Mouse (Mus musculus): ENCODE results near the gene Slc25a21. TPM values are rescaled to one million over a fixed set of nuclear protein-coding genes. Genes with fewer than 3 reads are reported as not detected.

Gene Slc25a21
- total RNA-seq, 1 experiment, result 0.54 TPM

GRCm38 (mm10) chr12:56959230-56960051 lies 237.8 kb downstream of the Slc25a21 start:
- no peak for TF ChIP-seq MAFK (IDR thresholded peaks at IDR 0.05; ENCODE audit: insufficient read depth, low read depth, low read length)
- TF ChIP-seq ZC3H11A (IDR thresholded peaks at IDR 0.05; ENCODE audit: borderline replicate concordance, low read depth, low read length), result no peak
- TF ChIP-seq ZNF384 (IDR thresholded peaks at IDR 0.05; ENCODE audit: low read depth, low read length), result no peak
- no peak for TF ChIP-seq HCFC1 (IDR thresholded peaks at IDR 0.05; ENCODE audit: borderline replicate concordance, insufficient read depth, low read length)
- TF ChIP-seq CHD2 (IDR thresholded peaks at IDR 0.05; ENCODE audit: low read depth, low read length), result no peak
- Histone ChIP-seq H3K36me3 (ENCODE audit: control insufficient read depth, insufficient read depth, low read length, poor library complexity, severe bottlenecking) (no peaks in the 10 kb centered on the region), H3K9ac (ENCODE audit: insufficient read depth, low read depth, low read length, poor library complexity, severe bottlenecking) (no peak overlapping the region), H3K9me3 (ENCODE audit: control insufficient read depth, insufficient read depth, low read depth, low read length) (no peaks in the 10 kb centered on the region), H3K4me3 (ENCODE audit: insufficient read depth in 1 of 2, low read depth in 1 of 2, low read length in 2 of 2, poor library complexity in 1 of 2, severe bottlenecking in 1 of 2) (no peak overlapping the region), H3K4me1 (ENCODE audit: control insufficient read depth in 2 of 2, insufficient read depth in 2 of 2, low read length in 2 of 2, poor library complexity in 1 of 2) (no peaks in the 10 kb centered on the region), H3K27ac (ENCODE audit: insufficient read depth, low read depth, low read length, poor library complexity, severe bottlenecking) (no peak overlapping the region)
- no peak for DNase-seq (ENCODE audit: low read depth, low spot score)
- in situ Hi-C loops (cut with MboI; ENCODE audit: low sequenced_read_pairs in 2 of 2, unreplicated experiment in 2 of 2), result no loop called here

GRCm38 (mm10) chr12:56958244-56958643 lies 239.0 kb downstream of the Slc25a21 start:
- no peak for DNase-seq (ENCODE audit: low read depth, low spot score)
- Histone ChIP-seq H3K27ac (ENCODE audit: insufficient read depth, low read depth, low read length, poor library complexity, severe bottlenecking) (no peak overlapping the region), H3K36me3 (ENCODE audit: control insufficient read depth, insufficient read depth, low read length, poor library complexity, severe bottlenecking) (no peaks in the 10 kb centered on the region), H3K4me3 (ENCODE audit: insufficient read depth in 1 of 2, low read depth in 1 of 2, low read length in 2 of 2, poor library complexity in 1 of 2, severe bottlenecking in 1 of 2) (no peak overlapping the region), H3K4me1 (ENCODE audit: control insufficient read depth in 2 of 2, insufficient read depth in 2 of 2, low read length in 2 of 2, poor library complexity in 1 of 2) (no peaks in the 10 kb centered on the region), H3K9ac (ENCODE audit: insufficient read depth, low read depth, low read length, poor library complexity, severe bottlenecking) (no peak overlapping the region), H3K9me3 (ENCODE audit: control insufficient read depth, insufficient read depth, low read depth, low read length) (no peaks in the 10 kb centered on the region)
- in situ Hi-C loops (cut with MboI; ENCODE audit: low sequenced_read_pairs in 2 of 2, unreplicated experiment in 2 of 2), result no loop called here
- TF ChIP-seq MAFK (IDR thresholded peaks at IDR 0.05; ENCODE audit: insufficient read depth, low read depth, low read length) (no peak), HCFC1 (IDR thresholded peaks at IDR 0.05; ENCODE audit: borderline replicate concordance, insufficient read depth, low read length) (no peak), CHD2 (IDR thresholded peaks at IDR 0.05; ENCODE audit: low read depth, low read length) (no peak), ZC3H11A (IDR thresholded peaks at IDR 0.05; ENCODE audit: borderline replicate concordance, low read depth, low read length) (no peak), ZNF384 (IDR thresholded peaks at IDR 0.05; ENCODE audit: low read depth, low read length) (no peak)

GRCm38 (mm10) chr12:56951749-56952657 lies 245.3 kb downstream of the Slc25a21 start:
- Histone ChIP-seq H3K4me1 (ENCODE audit: control insufficient read depth in 2 of 2, insufficient read depth in 2 of 2, low read length in 2 of 2, poor library complexity in 1 of 2) (no peaks in the 10 kb centered on the region), H3K27ac (ENCODE audit: insufficient read depth, low read depth, low read length, poor library complexity, severe bottlenecking) (no peak overlapping the region), H3K9me3 (ENCODE audit: control insufficient read depth, insufficient read depth, low read depth, low read length) (no peaks in the 10 kb centered on the region), H3K36me3 (ENCODE audit: control insufficient read depth, insufficient read depth, low read length, poor library complexity, severe bottlenecking) (no peaks in the 10 kb centered on the region), H3K9ac (ENCODE audit: insufficient read depth, low read depth, low read length, poor library complexity, severe bottlenecking) (no peak overlapping the region), H3K4me3 (ENCODE audit: insufficient read depth in 1 of 2, low read depth in 1 of 2, low read length in 2 of 2, poor library complexity in 1 of 2, severe bottlenecking in 1 of 2) (no peak overlapping the region)
- DNase-seq (ENCODE audit: low read depth, low spot score), result no peak
- TF ChIP-seq ZNF384 (IDR thresholded peaks at IDR 0.05; ENCODE audit: low read depth, low read length), result no peak
- no peak for TF ChIP-seq HCFC1 (IDR thresholded peaks at IDR 0.05; ENCODE audit: borderline replicate concordance, insufficient read depth, low read length)
- TF ChIP-seq ZC3H11A (IDR thresholded peaks at IDR 0.05; ENCODE audit: borderline replicate concordance, low read depth, low read length), result no peak
- TF ChIP-seq MAFK (IDR thresholded peaks at IDR 0.05; ENCODE audit: insufficient read depth, low read depth, low read length), result no peak
- no peak for TF ChIP-seq CHD2 (IDR thresholded peaks at IDR 0.05; ENCODE audit: low read depth, low read length)
- in situ Hi-C loops (cut with MboI; ENCODE audit: low sequenced_read_pairs in 2 of 2, unreplicated experiment in 2 of 2), result no loop called here

GRCm38 (mm10) chr12:56944265-56944664 lies 253.0 kb downstream of the Slc25a21 start:
- no peak overlapping the region for H3K9ac ChIP-seq (ENCODE audit: insufficient read depth, low read depth, low read length, poor library complexity, severe bottlenecking)
- in situ Hi-C loops (cut with MboI; ENCODE audit: low sequenced_read_pairs in 2 of 2, unreplicated experiment in 2 of 2), result no loop called here

More at GRCm38 (mm10) chr12:56944265-56944664, 253.0 kb downstream of the Slc25a21 start:
- Histone ChIP-seq H3K4me3 (ENCODE audit: insufficient read depth in 1 of 2, low read depth in 1 of 2, low read length in 2 of 2, poor library complexity in 1 of 2, severe bottlenecking in 1 of 2) (no peak overlapping the region), H3K4me1 (ENCODE audit: control insufficient read depth in 2 of 2, insufficient read depth in 2 of 2, low read length in 2 of 2, poor library complexity in 1 of 2) (no peaks in the 10 kb centered on the region), H3K9me3 (ENCODE audit: control insufficient read depth, insufficient read depth, low read depth, low read length) (no peaks in the 10 kb centered on the region), H3K27ac (ENCODE audit: insufficient read depth, low read depth, low read length, poor library complexity, severe bottlenecking) (no peak overlapping the region), H3K36me3 (ENCODE audit: control insufficient read depth, insufficient read depth, low read length, poor library complexity, severe bottlenecking) (no peaks in the 10 kb centered on the region)
- DNase-seq (ENCODE audit: low read depth, low spot score), result no peak
- TF ChIP-seq HCFC1 (IDR thresholded peaks at IDR 0.05; ENCODE audit: borderline replicate concordance, insufficient read depth, low read length) (no peak), ZNF384 (IDR thresholded peaks at IDR 0.05; ENCODE audit: low read depth, low read length) (no peak), ZC3H11A (IDR thresholded peaks at IDR 0.05; ENCODE audit: borderline replicate concordance, low read depth, low read length) (no peak), MAFK (IDR thresholded peaks at IDR 0.05; ENCODE audit: insufficient read depth, low read depth, low read length) (no peak), CHD2 (IDR thresholded peaks at IDR 0.05; ENCODE audit: low read depth, low read length) (no peak)
